Mouse (Mus musculus) C2C12 (cell line): ENCODE data around the gene Pla2g2f. TPM values are rescaled to one million over a fixed set of nuclear protein-coding genes. Genes with fewer than 3 reads are reported as not detected.

Experiments
- H3K27me3 ChIP-seq: one replicate; pipeline ENCODE4 v1.6.1; 2011; ENCODE audit not compliant: control insufficient read depth, insufficient read depth, insufficient read length
- H3K36me3 ChIP-seq: one replicate; pipeline ENCODE4 v1.6.1; 2011; ENCODE audit not compliant: control insufficient read depth, insufficient read depth
- H3K4me3 ChIP-seq: one replicate; pipeline ENCODE4 v1.5.1; 2011; ENCODE audit warnings: mild to moderate bottlenecking, control low read depth; ENCODE audit not compliant: poor library complexity, insufficient read depth, severe bottlenecking
- H3K79me2 ChIP-seq: one replicate; pipeline ENCODE4 v1.6.1; 2011; ENCODE audit not compliant: control insufficient read depth, insufficient read depth
- H3K79me3 ChIP-seq: one replicate; pipeline ENCODE4 v1.6.1; 2011; ENCODE audit warnings: low read depth, control low read depth
- H3ac ChIP-seq: one replicate; pipeline ENCODE3; 2011; ENCODE audit warnings: low read depth; ENCODE audit not compliant: control insufficient read depth, insufficient read length
- CEBPB ChIP-seq: IDR thresholded peaks from one replicate; pipeline ENCODE4 v1.6.1; 2011; ENCODE audit warnings: low read depth, mild to moderate bottlenecking, control low read depth, moderate library complexity
- CTCF ChIP-seq: IDR thresholded peaks from one replicate; pipeline ENCODE4 v1.5.1; 2011; ENCODE audit not compliant: control insufficient read depth, insufficient read depth, insufficient read length
- FOSL1 ChIP-seq: IDR thresholded peaks from one replicate; pipeline ENCODE4 v1.8.0; 2011; ENCODE audit warnings: mild to moderate bottlenecking, low read length; ENCODE audit not compliant: poor library complexity, insufficient read depth, severe bottlenecking
- MAX ChIP-seq: IDR thresholded peaks from one replicate; pipeline ENCODE4 v1.6.1; 2011; ENCODE audit warnings: mild to moderate bottlenecking, control low read depth
- MYOD1 ChIP-seq: IDR thresholded peaks from one replicate; pipeline ENCODE4 v1.6.1; 2011; ENCODE audit warnings: low read depth; ENCODE audit not compliant: control insufficient read depth, insufficient read length
- MYOG ChIP-seq: IDR thresholded peaks from one replicate; pipeline ENCODE4 v1.6.1; 2011; ENCODE audit not compliant: control insufficient read depth, insufficient read length; ENCODE audit errors: extremely low read depth
- USF1 ChIP-seq: IDR thresholded peaks from one replicate; pipeline ENCODE4 v1.6.1; 2011; ENCODE audit warnings: low read depth, mild to moderate bottlenecking, control low read depth, moderate library complexity
- polyA plus RNA-seq: library from polyadenylated mRNA; unstranded; fragments of >200 nt; fragmentation: generic; extraction: Trizol; gene quantifications from one replicate; pipeline ENCODE4 v1.2.1, GENCODE M21; 2012; ENCODE audit warnings: missing spikeins

Pla2g2f gene
- polyA plus RNA-seq, 1 experiment = not detected

- Histone ChIP-seq H3K79me2 (no peaks in the 10 kb centered on the region), H3K79me3 (no peaks in the 10 kb centered on the region), H3K4me3 (no peak overlapping the region), H3K27me3 (peaks cover 64% of the 10 kb centered on the region), H3K36me3 (no peaks in the 10 kb centered on the region), H3ac (no peak overlapping the region)
- TF ChIP-seq MYOG (no peak), CTCF (no peak)
Observed at GRCm38 (mm10) chr4:138719264-138719596, 38.2 kb downstream of the Pla2g2f start.

GRCm38 (mm10) chr4:138718586-138719263, 38.7 kb downstream of the Pla2g2f start:
- Histone ChIP-seq H3K79me3 (no peaks in the 10 kb centered on the region), H3ac (no peak overlapping the region), H3K27me3 (peaks cover 59% of the 10 kb centered on the region), H3K4me3 (no peak overlapping the region), H3K36me3 (no peaks in the 10 kb centered on the region), H3K79me2 (no peaks in the 10 kb centered on the region)
- no peak for TF ChIP-seq MAX
- no peak for TF ChIP-seq USF1
- no peak for TF ChIP-seq CTCF
- TF ChIP-seq MYOG = no peak
- no peak for TF ChIP-seq CEBPB
- no peak for TF ChIP-seq FOSL1
- no peak for TF ChIP-seq MYOD1

GRCm38 (mm10) chr4:138716697-138717096, 40.7 kb downstream of the Pla2g2f start:
- peaks cover 49% of the 10 kb centered on the region for H3K27me3 ChIP-seq
- no peaks in the 10 kb centered on the region for H3K79me2 ChIP-seq
- no peak for TF ChIP-seq USF1
- TF ChIP-seq MAX = no peak
- TF ChIP-seq FOSL1 = no peak
- H3ac ChIP-seq = no peak overlapping the region
- H3K4me3 ChIP-seq = no peak overlapping the region
- H3K79me3 ChIP-seq = no peaks in the 10 kb centered on the region
- no peaks in the 10 kb centered on the region for H3K36me3 ChIP-seq

- H3K4me3 ChIP-seq = no peak overlapping the region
- TF ChIP-seq CTCF (no peak), FOSL1 (no peak), MAX (no peak), USF1 (no peak), MYOD1 (no peak), CEBPB (no peak), MYOG (no peak)
- H3K27me3 ChIP-seq = peaks cover 43% of the 10 kb centered on the region
- no peaks in the 10 kb centered on the region for H3K79me3 ChIP-seq
- H3K79me2 ChIP-seq = no peaks in the 10 kb centered on the region
- H3ac ChIP-seq = no peak overlapping the region
- no peaks in the 10 kb centered on the region for H3K36me3 ChIP-seq
Observed at GRCm38 (mm10) chr4:138714186-138714585, 43.2 kb downstream of the Pla2g2f start.

GRCm38 (mm10) chr4:138712621-138713020, 44.8 kb downstream of the Pla2g2f start:
- Histone ChIP-seq H3K27me3 (peaks cover 45% of the 10 kb centered on the region), H3K4me3 (no peak overlapping the region), H3ac (no peak overlapping the region), H3K36me3 (no peaks in the 10 kb centered on the region), H3K79me2 (no peaks in the 10 kb centered on the region), H3K79me3 (no peaks in the 10 kb centered on the region)
- TF ChIP-seq MYOD1 (no peak), USF1 (no peak), CTCF (no peak), CEBPB (no peak), MAX (no peak), MYOG (no peak), FOSL1 (no peak)

GRCm38 (mm10) chr4:138712096-138712495, 45.3 kb downstream of the Pla2g2f start:
- no peaks in the 10 kb centered on the region for H3K79me2 ChIP-seq
- H3K79me3 ChIP-seq = no peaks in the 10 kb centered on the region
- no peaks in the 10 kb centered on the region for H3K36me3 ChIP-seq
- peaks cover 41% of the 10 kb centered on the region for H3K27me3 ChIP-seq
- no peak for TF ChIP-seq MYOD1
- TF ChIP-seq CTCF = no peak
- no peak for TF ChIP-seq FOSL1
- no peak for TF ChIP-seq MYOG
- no peak for TF ChIP-seq USF1
- TF ChIP-seq CEBPB = no peak
- TF ChIP-seq MAX = no peak
- no peak overlapping the region for H3K4me3 ChIP-seq
- no peak overlapping the region for H3ac ChIP-seq
